Mouse (Mus musculus): ENCODE results near the gene Pitx3. TPM values are rescaled to one million over a fixed set of nuclear protein-coding genes. Genes with fewer than 3 reads are reported as not detected.
"Not testable (repeated sequence)": the region's sequence is repeated elsewhere in the genome, so short reads cannot be mapped to it uniquely, and the experiment has no call there.

The Pitx3 gene
- polyA plus RNA-seq, 1 experiment from 2014 or later: 0.48 TPM

- WGBS: 15% methylated on average over 6 of the region's 8 CpGs
- no peak for ATAC-seq (replicated peaks; ENCODE audit: insufficient number of reproducible peaks, insufficient read depth, low FRiP score, low read depth)
- Histone ChIP-seq H3K9ac (peak overlapping the region; percentile 9; the same call in 1 of the 2 replicates), H3K27me3 (peaks cover 63% of the 10 kb centered on the region), H3K4me1 (replicated peaks) (peaks cover 17% of the 10 kb centered on the region), H3K4me2 (peak overlapping the region; percentile 61), H3K4me3 (peak overlapping the region; percentile 37), H3K27ac (no peak overlapping the region), H3K36me3 (no peaks in the 10 kb centered on the region), H3K9me3 (replicated peaks) (no peaks in the 10 kb centered on the region)
Observed at GRCm38 (mm10) chr19:46131283-46131682, 16.8 kb downstream of the Pitx3 start.

DNA sequence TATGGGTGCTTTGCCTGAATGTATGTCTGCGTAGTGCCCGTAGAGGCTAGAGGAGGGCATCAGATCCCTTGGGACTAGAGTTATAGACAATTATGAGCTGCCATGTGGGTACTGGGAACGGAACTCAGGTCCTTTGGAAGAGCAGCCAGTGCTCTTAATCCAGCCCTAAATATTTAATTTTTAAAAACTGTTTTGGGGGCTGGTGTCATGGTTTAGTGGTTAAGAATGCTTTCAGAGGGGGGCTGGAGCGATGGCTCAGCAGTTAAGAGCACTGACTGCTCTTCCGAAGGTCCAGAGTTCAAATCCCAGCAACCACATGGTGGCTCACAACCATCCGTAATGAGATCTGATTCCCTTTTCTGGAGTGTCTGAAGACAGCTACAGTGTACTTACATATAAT is 18.4 kb downstream of the Pitx3 start:
- H3K27me3 ChIP-seq: peaks cover 52% of the 10 kb centered on the region
- 73% methylated on average over 6 of the region's 6 CpGs for WGBS
- H3K9me3 ChIP-seq (replicated peaks); ATAC-seq (replicated peaks; ENCODE audit: insufficient number of reproducible peaks, insufficient read depth, low FRiP score, low read depth); H3K27ac ChIP-seq; H3K4me3 ChIP-seq; H3K9ac ChIP-seq; H3K4me1 ChIP-seq (replicated peaks); H3K36me3 ChIP-seq; H3K4me2 ChIP-seq: not testable (repeated sequence)

- Histone ChIP-seq H3K4me2 (no peak overlapping the region), H3K9ac (no peak overlapping the region), H3K36me3 (no peaks in the 10 kb centered on the region), H3K4me1 (replicated peaks) (no peaks in the 10 kb centered on the region), H3K9me3 (replicated peaks) (no peaks in the 10 kb centered on the region), H3K27ac (no peak overlapping the region), H3K27me3 (peaks cover 21% of the 10 kb centered on the region), H3K4me3 (no peak overlapping the region)
- WGBS: 81% methylated on average over 4 of the region's 4 CpGs
- ATAC-seq (replicated peaks; ENCODE audit: insufficient number of reproducible peaks, insufficient read depth, low FRiP score, low read depth): no peak
Observed at GRCm38 (mm10) chr19:46126301-46126700, 21.8 kb downstream of the Pitx3 start.

- H3K4me1 ChIP-seq (replicated peaks): no peaks in the 10 kb centered on the region
- H3K4me2 ChIP-seq: no peak overlapping the region
- H3K27ac ChIP-seq: no peak overlapping the region
- no peak overlapping the region for H3K4me3 ChIP-seq
- H3K9ac ChIP-seq: no peak overlapping the region
- no peak for ATAC-seq (replicated peaks; ENCODE audit: insufficient number of reproducible peaks, insufficient read depth, low FRiP score, low read depth)
- peaks cover 8% of the 10 kb centered on the region for H3K27me3 ChIP-seq
- no peaks in the 10 kb centered on the region for H3K36me3 ChIP-seq
- H3K9me3 ChIP-seq (replicated peaks): no peaks in the 10 kb centered on the region
Observed at GRCm38 (mm10) chr19:46124651-46125050, 23.5 kb downstream of the Pitx3 start.

DNA sequence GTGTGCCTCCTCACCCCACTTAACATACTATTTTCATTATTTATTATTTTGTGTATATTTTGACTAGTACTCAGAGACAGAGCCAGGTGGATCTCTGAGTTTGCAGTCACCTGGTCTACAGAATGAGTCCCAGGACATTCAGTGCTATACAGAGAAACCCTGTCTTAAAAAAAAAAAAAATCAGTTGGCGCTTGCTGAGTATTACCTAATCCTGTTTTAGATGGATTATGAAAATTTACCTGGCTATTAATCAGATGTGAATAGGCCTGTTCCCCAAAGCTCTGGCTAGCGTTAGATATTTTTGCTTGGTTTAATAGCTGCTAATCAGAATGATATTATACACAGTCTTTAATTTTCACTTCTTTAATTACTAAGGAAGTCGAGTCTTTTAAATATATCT is 24.2 kb downstream of the Pitx3 start:
- no peak for ATAC-seq (replicated peaks; ENCODE audit: insufficient number of reproducible peaks, insufficient read depth, low FRiP score, low read depth)
- no peak overlapping the region for H3K27ac ChIP-seq
- 73% methylated on average over 3 of the region's 3 CpGs for WGBS
- no peak overlapping the region for H3K9ac ChIP-seq
- H3K9me3 ChIP-seq (replicated peaks): no peaks in the 10 kb centered on the region
- no peaks in the 10 kb centered on the region for H3K4me1 ChIP-seq (replicated peaks)
- no peak overlapping the region for H3K4me2 ChIP-seq
- H3K4me3 ChIP-seq: no peak overlapping the region
- H3K27me3 ChIP-seq: peaks cover 8% of the 10 kb centered on the region
- H3K36me3 ChIP-seq: no peaks in the 10 kb centered on the region

- ATAC-seq (replicated peaks; ENCODE audit: insufficient number of reproducible peaks, insufficient read depth, low FRiP score, low read depth): no peak
- WGBS: 75% methylated on average over 6 of the region's 6 CpGs
Observed at GRCm38 (mm10) chr19:46120872-46121271, 27.3 kb downstream of the Pitx3 start.

DNA sequence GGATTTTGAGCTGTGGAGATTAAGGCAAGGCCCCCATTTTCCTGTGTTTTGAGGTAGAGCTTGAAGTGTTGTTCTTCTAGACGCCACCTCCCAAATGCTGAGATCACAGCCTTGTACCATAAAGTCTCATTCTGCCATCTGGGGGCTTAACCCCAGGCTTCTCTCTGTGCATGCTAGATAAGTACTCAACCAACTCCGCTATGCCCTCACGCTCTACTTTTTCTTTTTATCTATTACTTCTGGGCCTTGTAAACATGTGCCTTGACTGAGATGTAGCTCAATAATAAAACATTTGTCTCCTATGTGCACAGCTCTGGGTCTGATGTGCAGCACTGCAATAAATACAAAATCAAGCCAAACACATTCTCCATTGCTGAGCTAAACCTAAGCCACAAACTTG is 28.7 kb downstream of the Pitx3 start:
- no peak overlapping the region for H3K9ac ChIP-seq
- H3K9me3 ChIP-seq (replicated peaks): no peaks in the 10 kb centered on the region
- WGBS: 87% methylated on average over 3 of the region's 3 CpGs
- no peaks in the 10 kb centered on the region for H3K4me1 ChIP-seq (replicated peaks)
- H3K4me2 ChIP-seq: no peak overlapping the region
- H3K27me3 ChIP-seq: no peaks in the 10 kb centered on the region
- no peaks in the 10 kb centered on the region for H3K36me3 ChIP-seq
- no peak for ATAC-seq (replicated peaks; ENCODE audit: insufficient number of reproducible peaks, insufficient read depth, low FRiP score, low read depth)
- H3K4me3 ChIP-seq: no peak overlapping the region
- H3K27ac ChIP-seq: no peak overlapping the region

More at GRCm38 (mm10) chr19:46120872-46121271, 27.3 kb downstream of the Pitx3 start:
- no peaks in the 10 kb centered on the region for H3K9me3 ChIP-seq (replicated peaks)
- no peaks in the 10 kb centered on the region; the same call in 1 of the 2 replicates for H3K27me3 ChIP-seq
- H3K27ac ChIP-seq: no peak overlapping the region
- H3K4me3 ChIP-seq: no peak overlapping the region
- no peaks in the 10 kb centered on the region for H3K4me1 ChIP-seq (replicated peaks)
- H3K9ac ChIP-seq: no peak overlapping the region
- no peaks in the 10 kb centered on the region for H3K36me3 ChIP-seq
- H3K4me2 ChIP-seq: no peak overlapping the region

DNA sequence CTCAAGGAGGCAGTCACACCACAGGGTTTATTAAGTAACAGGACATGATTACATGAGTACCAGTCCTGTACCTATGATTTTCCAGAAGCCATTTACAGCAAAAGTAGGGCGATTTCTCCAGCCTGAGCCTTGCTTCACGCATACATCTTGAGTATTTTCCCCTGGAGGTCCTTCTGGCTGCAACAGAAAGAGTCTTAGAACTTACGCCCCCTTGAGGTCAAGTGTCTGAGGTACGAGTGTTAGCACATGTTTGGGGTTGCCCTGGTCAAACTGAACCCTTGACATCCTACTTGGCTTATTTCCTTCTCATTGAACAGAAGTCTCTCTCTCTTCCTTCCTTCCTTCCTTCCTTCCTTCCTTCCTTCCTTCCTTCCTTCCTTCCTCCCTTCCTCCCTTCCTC is 33.5 kb downstream of the Pitx3 start:
- WGBS: 65% methylated on average over 4 of the region's 4 CpGs
- no peak overlapping the region for H3K9ac ChIP-seq
- H3K36me3 ChIP-seq: no peaks in the 10 kb centered on the region
- H3K27me3 ChIP-seq: no peaks in the 10 kb centered on the region
- no peaks in the 10 kb centered on the region for H3K9me3 ChIP-seq (replicated peaks)
- H3K4me3 ChIP-seq: no peak overlapping the region
- ATAC-seq (replicated peaks; ENCODE audit: insufficient number of reproducible peaks, insufficient read depth, low FRiP score, low read depth): no peak
- no peaks in the 10 kb centered on the region for H3K4me1 ChIP-seq (replicated peaks)
- H3K27ac ChIP-seq: no peak overlapping the region
- no peak overlapping the region for H3K4me2 ChIP-seq

DNA sequence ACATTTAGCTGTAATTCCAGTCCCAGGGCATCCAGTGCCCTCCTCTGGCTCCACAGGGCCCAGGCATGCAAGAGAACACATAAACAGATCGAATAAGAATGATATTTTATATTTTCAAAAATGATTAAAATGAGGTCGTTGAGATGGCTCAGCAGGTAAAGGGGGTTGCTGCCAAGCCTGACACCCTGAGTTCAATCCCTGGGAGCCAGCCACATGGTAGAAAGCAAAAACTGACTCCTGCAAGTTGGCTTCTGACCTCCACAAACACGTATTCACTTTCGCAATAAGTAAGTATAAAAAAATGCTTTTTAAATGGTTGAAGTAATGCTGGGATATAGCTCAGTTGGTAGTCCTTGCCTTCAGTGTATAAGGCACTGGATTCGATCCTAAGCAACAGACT is 37.3 kb downstream of the Pitx3 start:
- Histone ChIP-seq H3K27me3 (no peaks in the 10 kb centered on the region), H3K27ac (no peak overlapping the region), H3K4me3 (no peak overlapping the region), H3K36me3 (no peaks in the 10 kb centered on the region), H3K9ac (no peak overlapping the region), H3K4me1 (replicated peaks) (no peaks in the 10 kb centered on the region), H3K9me3 (replicated peaks) (no peaks in the 10 kb centered on the region), H3K4me2 (no peak overlapping the region)
- no peak for ATAC-seq (replicated peaks; ENCODE audit: insufficient number of reproducible peaks, insufficient read depth, low FRiP score, low read depth)
- WGBS: 79% methylated on average over 5 of the region's 5 CpGs

- ATAC-seq (replicated peaks; ENCODE audit: insufficient number of reproducible peaks, insufficient read depth, low FRiP score, low read depth): no peak
- no peak overlapping the region for H3K27ac ChIP-seq
- H3K9ac ChIP-seq: no peak overlapping the region
Observed at GRCm38 (mm10) chr19:46110214-46110613, 37.9 kb downstream of the Pitx3 start.

GRCm38 (mm10) chr19:46104187-46104557 is 44.0 kb downstream of the Pitx3 start:
- H3K4me2 ChIP-seq: no peak overlapping the region
- ATAC-seq (replicated peaks; ENCODE audit: insufficient number of reproducible peaks, insufficient read depth, low FRiP score, low read depth): no peak
- no peaks in the 10 kb centered on the region for H3K9me3 ChIP-seq (replicated peaks)
- WGBS: 66% methylated on average over 2 of the region's 2 CpGs
- H3K36me3 ChIP-seq: no peaks in the 10 kb centered on the region
- H3K4me1 ChIP-seq (replicated peaks): no peaks in the 10 kb centered on the region
- no peak overlapping the region for H3K27ac ChIP-seq
- no peaks in the 10 kb centered on the region for H3K27me3 ChIP-seq
- no peak overlapping the region for H3K4me3 ChIP-seq
- H3K9ac ChIP-seq: no peak overlapping the region

More at GRCm38 (mm10) chr19:46110214-46110613, 37.9 kb downstream of the Pitx3 start:
- H3K36me3 ChIP-seq: no peaks in the 10 kb centered on the region
- H3K9me3 ChIP-seq (replicated peaks): no peaks in the 10 kb centered on the region
- WGBS: 77% methylated on average over 2 of the region's 2 CpGs
- no peak overlapping the region for H3K4me3 ChIP-seq
- H3K27me3 ChIP-seq: no peaks in the 10 kb centered on the region
- no peak overlapping the region for H3K4me2 ChIP-seq
- no peaks in the 10 kb centered on the region for H3K4me1 ChIP-seq (replicated peaks)

DNA sequence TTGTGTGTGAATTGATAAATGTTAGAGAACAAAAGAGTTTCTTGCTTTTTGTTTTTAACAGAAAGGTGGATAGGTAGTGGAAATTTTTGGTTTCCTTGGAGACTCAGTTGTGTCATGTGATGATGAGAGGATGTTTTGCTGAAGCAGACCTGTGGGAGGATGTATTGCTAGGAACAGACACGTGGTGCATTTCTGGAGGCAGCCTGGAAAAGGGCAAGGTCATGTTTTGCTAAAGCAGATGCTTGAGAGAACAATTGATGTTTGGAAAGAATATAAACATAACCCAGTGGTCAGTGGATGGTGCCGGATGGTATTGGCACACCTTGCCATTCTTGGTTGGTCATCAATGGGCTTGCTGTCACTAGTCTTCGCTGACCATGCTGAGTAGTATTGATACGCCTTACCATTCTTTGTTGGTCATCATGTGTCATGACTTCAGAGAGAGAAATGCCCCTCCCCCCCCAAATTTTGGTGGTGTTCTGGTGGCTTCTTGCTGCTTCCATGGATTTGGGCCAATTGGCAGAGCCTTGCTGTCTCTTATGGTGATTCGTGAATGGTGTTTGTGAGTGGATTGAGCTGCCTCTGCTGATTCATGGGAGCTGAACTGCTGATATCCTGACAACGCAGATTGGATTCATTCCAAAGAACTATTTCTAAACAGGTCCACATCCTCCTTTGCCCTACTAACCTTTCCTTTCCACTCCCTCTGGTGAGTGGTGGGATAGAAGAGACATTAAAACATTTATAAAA is 44.5 kb downstream of the Pitx3 start:
- Histone ChIP-seq H3K27ac (no peak overlapping the region), H3K4me2 (no peak overlapping the region), H3K9ac (no peak overlapping the region), H3K4me3 (no peak overlapping the region), H3K27me3 (no peaks in the 10 kb centered on the region), H3K36me3 (no peaks in the 10 kb centered on the region), H3K4me1 (replicated peaks) (no peaks in the 10 kb centered on the region), H3K9me3 (replicated peaks) (no peaks in the 10 kb centered on the region)
- 68% methylated on average over 6 of the region's 6 CpGs for WGBS
- ATAC-seq (replicated peaks; ENCODE audit: insufficient number of reproducible peaks, insufficient read depth, low FRiP score, low read depth): no peak
